Mouse (Mus musculus): ENCODE measurements at regions not wholly inside any gene's neighbourhood (a gene's known extent, or its start where the extent isn't known, plus 50 kb on each side); places are given as distances from the start of the nearest gene placed in this dataset.
A peak's percentile ranks its signal among the peaks of the same experiment; 100 is the strongest.

DNA sequence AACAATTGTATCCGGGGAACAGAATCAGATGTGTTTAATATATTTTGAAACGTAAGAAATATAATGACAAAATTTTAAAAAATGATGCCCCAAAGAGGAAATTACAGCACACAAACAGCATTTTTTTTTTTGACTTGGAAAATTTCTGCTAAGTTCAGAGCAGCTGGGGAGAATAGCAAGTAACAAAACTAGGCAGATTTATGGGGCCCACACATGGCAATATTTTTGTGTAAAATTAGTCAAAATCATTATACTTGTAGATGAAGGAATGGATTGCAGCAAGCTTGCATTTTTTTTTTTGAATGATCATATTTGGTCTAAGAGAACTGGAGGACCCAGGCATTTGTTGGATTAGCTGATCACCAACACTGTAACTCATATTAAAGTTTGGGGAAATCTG lies 189.4 kb downstream of the Map2k6 start:
- DNase-seq: no peak

DNA sequence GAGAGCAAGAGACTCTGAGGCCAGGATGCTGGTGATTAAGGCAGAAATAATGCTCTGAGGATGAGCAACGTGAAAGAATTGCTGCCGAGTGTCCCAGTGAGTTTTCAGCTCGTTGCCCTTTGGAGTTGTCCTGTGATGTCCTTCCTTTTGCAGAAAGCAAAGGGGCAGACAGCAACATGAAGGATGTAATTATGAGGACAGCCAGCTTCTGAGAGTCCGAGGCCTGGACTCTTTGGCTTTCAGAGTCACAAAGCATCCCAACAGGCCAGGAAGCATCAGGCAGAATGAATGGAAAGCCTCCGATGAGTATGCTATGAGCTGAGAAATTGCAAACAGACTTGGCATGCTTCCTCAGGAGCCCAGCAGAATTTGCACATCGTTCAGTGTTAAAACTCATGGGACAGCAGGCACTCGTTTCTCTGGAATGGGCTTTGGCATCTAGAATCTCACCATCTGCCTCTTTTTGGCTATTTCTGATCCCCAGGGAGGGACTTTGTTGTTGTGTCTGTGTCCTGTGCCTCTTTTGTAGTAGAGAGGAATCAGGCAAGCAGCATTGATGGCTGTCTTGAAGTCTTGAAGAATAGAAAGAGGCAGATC lies 196.4 kb downstream of the Map2k6 start:
- DNase-seq: no peak

DNA sequence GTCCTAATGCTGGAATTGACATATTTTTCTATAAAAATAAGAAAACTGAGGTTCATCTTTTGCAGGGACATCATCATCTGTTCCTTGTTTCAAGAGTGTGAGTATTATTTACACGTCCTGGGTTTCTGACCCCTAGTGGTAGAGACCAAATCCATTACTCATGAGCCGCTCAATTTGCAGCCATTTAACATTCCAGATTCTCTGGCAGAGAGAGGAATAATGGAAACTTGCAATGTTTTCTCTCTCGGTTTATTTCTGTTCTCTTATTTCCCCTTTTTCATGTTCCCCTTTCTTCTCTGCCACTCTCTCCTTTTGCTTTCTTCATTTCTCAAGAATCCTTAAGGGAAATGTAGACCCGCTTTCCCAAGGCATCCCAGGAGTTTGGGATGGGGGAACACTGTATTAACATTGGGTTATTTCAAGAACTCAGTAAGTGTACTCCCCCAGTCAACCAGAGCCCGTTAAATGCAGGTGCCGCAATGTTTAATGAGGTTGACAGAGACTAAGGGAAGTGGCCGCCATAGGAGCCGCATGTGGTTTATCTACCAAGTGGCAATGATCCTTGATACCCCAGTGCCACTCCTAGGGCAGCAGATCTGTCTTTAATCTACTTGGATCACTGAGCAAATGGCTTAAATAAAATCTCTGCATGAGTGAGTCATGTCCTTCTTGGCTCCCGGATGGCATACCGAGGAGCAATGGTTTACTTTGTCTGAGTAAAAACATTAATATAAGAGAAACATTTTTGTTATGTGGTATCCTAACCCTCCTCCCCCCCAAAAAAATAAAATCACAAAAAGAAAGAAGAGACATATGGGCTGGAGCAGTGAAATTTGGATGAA lies 206.3 kb downstream of the Map2k6 start:
- DNase-seq: no peak

DNA sequence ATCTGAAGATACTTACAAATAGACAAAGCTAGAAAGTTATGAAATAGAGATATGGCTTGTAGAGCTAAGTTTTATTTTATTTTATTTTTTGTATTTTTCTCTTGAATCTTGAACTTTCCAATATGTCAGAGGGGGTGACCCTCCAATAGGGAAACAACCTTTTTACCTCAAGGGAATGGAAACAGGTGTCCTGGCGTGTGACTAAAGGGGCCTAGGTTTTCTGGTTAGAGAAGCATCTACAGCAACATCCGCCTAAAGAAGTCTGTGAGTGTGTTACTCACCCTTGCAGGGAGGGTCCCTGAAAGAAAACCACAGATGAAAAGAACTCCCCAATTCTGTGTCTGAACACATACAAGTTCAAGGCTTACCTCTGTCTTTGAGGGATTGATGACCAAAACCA lies 210.4 kb downstream of the Map2k6 start:
- no peak for DNase-seq

DNA sequence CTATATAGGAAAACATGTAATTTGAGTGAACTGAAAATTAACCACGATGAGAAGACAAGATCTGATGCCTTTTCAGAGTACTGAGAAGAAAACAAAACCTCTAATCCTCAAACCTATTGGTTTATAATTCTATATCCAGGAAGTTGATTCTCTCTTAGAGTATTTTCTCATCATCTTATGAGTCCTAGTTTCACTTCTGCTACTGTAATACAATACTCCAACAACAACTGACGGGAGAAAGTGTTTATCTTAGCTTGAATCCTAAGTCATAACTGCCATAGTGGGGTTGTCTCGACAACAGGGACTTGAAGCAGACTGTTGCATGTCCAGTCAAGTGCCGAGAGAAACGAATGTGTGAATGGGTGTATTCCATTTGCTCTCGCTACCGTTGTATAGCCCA lies 211.9 kb downstream of the Map2k6 start:
- DNase-seq: no peak

DNA sequence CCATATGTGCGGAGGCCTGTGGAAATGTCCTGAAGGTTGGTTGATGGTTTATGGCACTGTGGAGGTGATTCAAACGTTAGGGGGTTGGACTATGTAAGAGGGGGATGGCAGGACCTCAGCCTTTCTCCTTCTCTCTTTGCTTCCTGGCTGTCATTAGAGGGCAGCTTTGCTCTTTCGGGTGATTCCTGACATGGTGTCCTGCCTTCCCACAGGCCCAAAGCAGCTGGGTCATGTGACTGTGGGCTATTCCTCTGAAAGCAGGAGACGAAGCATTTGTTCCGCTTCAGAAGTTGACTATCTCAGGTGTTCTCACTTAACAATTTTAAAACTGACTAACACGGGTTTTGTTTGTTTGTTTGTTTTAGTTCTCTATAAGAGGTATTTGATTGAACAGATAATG lies 233.1 kb downstream of the Map2k6 start:
- peak; percentile 3 to 4 for DNase-seq

DNA sequence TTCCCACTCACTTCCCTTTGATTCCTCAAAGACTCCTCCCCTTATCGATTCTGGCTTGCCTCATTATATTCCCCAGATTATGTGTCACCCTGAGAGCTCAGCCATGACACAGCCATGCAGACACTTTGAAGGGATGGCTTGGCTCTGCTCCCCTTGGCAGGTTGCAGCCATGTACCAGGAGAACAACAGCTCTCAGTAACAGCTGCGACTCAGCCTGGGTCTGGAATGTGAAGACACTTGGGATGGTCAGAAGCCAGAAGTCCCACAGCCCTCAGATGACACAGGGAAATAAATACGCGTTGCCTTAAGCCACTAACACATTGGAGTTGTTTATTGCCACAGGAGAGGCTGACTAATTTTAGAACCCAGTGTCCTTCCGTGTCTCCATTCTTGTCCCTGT lies 234.4 kb downstream of the Map2k6 start:
- no peak for DNase-seq

DNA sequence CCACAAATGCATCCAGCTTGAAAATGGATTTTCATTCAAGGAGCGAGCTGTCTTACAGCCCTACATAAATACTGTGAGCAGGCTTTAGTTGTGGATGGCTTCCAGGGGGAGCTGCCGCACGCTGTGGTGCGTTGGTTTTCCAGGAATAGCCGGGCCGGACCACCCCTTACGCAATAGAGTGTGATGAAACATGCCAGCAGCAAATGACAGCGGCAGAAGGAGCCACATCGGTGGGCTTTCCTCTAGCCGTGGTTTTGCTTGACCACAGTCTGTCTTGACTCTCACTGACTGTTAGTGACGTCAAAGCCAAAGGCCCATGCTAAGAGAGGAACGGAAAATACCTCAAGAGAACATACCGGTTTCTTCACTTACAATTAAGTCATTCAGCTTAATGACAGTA lies 243.6 kb downstream of the Map2k6 start:
- peak; percentile 8 to 26 for DNase-seq

DNA sequence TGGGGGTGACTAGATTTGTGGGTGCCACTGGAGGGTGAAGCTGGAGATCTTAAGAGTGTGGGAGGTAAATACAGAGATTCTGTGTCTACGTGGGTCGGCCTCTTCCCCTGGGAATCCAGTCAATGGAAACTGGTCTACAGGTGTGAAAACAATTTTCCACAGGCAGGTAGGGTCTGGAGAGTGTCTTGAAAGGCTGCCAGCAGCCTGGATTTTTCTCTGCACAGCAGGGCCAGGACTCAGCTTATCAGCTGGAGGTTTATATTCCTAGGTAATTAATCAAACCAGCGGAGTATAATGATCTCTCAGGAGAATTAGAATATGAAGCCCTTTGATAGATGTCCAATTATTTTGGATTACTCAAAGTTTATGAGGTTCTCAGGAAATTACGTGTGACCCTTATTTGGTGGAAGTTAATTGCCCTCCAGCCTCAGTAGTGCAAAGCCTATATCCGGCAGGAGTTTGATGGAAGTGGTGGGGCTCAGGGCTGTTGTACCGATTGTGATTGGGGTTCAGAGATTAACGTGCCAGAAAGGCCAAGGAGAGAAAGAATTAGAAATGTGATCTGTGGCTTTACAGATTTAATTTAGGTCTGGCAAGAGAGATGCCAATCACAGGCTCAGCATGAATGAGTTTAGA lies 250.8 kb downstream of the Map2k6 start:
- DNase-seq: peak; percentile 4 to 18

DNA sequence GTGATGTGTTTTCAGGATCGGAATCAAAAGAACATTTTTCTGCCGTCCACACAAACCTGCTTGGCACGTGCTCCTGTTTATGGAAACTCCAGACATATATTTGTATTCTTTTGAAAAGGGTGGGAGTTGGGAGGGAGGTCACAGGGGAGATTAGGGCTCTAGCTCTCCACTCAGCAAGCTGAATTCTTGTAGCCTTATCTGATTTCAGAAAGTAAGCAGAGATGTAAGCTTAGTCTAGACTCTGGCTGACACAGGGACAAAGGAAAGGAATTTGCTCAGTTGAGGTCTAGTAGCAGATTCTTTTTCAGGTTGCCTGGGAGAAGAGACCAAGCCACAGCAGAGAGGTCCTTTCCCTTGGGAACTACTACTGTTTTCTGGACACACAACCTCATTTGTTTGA lies 253.1 kb downstream of the Map2k6 start:
- DNase-seq: no peak

DNA sequence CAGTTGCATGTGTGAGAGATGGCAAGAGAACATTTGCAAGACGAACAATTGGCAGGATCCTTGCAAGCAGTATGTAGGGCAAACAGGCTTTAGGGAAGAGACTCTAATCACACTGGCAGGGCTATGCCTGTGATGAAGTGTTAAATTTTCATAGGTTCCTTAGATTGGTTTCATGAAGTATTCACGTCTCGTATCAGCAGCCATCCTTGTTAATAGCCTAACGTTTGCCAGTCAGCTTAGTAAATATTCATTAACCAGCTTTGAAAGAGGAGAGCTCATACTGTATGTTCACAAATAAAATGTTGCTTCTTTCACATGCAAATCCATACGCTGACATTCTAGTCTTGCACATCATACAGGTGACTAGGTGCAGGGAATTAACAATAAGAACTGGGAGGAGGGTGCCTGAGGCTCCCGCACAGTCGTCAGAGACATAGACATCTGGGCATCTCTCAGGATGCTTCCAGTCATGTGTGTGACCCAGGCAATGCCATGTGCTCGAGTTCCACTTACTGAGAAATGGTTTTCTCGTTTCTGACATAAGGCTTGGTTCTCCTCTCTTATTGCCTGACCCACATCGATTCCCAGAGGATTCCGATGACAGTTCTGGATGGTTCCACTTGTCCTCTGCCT lies 257.7 kb downstream of the Map2k6 start:
- no peak for DNase-seq

DNA sequence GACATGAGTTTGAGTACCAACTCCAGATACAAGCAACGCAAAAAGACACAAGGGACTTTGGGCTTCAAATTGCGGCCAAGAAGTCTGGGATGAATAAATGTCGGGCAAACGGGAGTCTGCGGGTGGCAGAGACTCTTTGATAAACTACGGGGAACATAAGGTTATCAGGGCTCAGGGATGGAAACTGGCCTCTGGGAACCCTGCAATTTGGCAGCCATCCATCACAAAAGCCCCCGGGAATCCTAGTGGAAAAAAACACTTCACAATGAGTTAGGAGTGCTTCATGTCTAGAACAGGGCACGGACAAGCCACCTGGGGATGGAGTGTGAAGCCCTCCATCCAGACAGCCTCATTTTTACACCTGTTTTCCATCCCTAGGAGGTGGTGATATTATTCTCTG lies 258.9 kb downstream of the Map2k6 start:
- DNase-seq: peak in 1 of 2 experiments; percentile 22

DNA sequence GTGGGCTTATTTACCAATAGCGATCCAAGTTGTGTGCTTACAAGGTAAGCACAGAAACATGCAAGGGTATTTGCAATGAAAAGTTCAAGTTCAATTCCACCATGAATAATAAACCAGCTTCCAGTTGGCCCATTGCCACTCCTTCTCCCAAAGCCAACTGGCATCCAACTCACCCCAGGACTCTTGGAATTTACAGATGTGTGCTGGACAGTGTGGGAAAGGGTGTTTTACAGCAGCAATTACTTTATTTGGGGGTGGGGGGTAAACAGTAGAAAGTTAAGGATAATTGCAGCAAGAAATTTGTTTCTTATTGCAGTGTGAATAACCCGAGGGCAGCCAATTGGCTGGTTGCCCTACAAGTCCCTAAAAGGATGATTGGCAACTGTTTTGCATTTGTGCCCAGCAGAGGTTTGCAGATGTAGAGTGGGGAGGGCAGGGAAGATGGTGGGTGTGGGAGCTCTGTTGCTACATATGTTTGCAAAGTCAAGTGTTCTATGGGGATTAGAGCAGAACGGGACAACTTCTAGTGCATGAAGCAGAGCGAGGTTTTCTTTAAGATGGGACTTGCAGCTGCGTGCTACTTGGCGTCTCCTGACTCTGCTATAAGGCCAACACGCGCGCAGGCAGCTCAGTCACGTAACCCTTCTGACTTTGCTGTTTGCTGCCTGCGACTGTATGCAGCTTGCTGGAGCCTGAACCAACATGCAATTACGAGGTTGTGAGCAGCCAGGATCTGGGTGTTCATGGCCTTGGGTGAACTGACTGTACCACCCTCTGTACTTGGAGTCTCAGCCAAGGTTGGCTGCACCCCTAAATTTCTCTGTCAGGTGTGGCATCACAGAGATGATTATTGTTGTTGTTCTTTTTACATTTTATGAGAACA lies 271.9 kb downstream of the Map2k6 start:
- peak; percentile 12 to 17 for DNase-seq

DNA sequence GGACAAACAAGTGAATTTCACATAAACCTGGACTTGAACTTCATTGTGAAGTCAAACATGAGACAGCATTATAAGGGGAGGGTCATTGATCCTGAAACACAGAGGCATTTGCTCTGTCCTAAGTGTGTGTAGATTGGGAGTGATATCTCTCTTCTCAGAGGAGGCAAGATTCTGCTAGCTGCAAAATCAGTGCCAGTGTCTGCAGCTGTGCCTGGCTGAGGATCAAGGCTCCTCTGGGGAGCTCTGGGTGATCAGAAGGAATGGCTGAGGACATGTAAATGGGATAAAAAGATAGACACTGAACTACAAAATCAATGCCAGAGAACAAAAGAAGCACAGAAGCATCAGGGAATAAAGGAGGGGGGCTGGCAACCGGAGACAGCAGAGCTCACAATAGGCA lies 274.0 kb downstream of the Map2k6 start:
- no peak for DNase-seq

DNA sequence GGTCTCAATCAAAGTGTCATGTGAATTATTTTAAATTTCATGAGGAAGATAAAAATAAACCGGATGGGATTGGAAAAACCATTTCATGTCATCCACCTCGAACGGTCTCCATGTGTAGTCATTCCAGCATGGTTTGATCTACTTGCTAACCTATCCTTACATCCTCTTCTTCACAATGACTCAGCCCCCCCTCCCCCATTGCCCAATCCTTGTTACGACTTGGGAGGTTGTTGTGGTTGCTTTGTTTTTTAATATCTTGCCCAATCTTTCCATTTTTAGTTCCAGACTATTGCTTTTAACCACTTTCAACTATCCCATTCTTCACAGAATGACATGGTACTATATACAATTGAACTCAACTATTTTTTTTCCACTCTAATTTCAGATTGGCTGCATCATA lies 275.0 kb upstream of the Kcnj16 start:
- no peak for DNase-seq

DNA sequence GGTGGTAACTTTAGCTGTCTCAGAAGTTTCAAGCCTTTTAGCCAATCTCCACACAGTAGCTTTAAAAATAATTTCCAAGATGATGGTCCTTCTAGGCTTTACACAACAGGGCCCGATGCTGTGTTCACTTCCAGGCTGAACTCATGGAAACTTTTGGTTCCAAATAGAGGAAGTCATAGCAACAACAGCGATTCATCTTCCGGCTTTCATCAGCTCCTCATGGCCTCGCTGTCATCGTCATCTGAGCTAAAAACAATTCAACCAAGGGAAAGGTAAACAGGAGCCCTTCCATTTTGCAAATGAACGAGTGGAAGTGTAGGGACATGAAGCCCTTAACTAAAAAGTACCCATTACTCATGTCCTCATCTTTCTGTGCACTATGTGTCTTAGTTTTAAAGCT lies 270.8 kb upstream of the Kcnj16 start:
- DNase-seq: no peak

DNA sequence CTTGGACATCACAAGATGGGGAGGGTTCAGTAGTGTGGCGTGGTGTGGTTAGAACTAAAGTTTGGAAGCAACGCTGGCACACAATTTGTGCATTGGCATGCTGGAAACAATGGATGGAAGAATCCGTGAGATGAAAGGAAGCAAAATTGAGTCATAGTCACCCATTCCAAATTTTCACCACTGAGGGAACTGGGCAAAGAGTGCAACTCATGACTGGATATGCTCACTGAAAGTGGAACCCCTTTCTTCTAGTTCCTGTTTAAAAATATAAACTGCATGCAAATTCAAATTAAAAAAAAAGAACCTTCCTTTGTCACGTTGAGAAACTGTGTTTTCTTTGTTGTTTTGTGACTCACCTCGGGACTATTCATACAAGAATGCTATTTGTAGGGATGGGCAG lies 269.5 kb upstream of the Kcnj16 start:
- no peak for DNase-seq

DNA sequence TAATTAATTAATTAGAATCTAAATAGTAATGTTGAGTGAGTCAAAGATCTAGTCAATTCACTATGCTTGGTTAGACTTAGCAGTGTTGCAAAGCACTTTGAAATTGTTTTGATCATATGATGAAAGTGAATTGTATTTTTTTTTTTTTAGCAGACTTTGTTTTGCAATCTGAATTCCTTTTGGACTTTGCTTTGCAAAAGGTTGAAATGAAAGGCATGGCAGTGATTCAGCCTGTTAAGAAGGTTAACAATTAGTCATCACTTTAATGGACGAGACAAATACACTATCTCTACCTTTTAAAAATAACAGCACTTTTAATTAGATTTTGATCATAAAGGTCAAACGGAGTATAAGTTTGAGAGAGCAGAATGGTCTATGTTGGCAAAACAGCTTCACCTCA lies 266.9 kb upstream of the Kcnj16 start:
- DNase-seq: no peak

DNA sequence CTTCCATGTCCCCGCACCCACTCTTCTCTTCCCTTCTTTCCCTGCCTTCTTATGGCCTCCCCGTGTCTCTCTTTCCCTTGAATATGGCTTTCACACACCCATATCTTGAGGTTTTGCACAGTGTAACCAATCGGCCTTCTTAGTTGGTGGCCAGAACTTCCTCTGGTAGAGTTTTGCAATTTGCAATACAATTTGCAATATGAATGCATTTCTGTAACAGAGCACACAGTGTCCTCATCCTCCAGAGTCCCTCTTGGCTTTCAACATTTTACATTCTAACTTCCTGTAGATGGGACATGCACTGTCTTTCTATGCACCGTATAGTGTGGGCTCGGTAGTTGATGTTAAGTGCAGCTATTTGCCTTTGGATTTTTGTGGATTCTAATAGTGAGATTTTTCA lies 265.7 kb upstream of the Kcnj16 start:
- DNase-seq: no peak

DNA sequence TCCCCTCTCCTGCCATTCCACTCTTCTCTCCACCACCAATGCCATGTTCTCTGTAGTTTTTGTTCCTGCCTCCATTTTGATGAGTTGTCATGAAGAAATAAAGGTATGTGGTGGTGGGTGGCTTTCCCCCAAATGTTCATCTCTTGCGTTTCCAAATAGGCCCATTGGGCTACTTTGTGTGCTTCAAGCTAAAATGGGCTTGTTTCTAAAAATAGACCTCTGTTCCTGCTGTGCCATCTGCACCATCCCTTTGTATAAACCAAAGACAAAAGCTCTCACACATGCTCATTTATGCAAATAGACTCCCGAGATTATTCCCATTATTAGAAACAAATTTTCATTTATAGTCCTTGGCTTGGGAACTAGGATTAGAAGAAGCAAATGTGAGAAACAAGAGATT lies 264.3 kb upstream of the Kcnj16 start:
- DNase-seq: no peak

DNA sequence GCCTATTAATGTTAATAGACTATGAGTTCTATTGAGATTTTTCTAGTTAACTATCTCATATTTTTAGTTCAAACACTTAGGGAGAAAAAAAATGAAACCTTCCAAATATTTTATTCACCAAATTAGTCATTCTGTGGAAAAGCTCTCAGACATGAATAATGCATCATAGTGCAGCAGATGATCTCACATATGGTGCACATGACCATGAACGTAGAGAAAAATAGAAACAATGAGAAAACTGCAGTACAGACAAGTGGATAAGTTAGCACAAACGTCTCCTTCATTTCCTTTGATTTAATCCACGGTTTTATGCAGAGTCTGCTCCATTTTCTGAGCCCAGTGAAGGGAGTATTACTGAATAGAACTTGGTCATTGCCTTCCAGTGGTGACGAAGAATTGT lies 260.5 kb upstream of the Kcnj16 start:
- no peak for DNase-seq

DNA sequence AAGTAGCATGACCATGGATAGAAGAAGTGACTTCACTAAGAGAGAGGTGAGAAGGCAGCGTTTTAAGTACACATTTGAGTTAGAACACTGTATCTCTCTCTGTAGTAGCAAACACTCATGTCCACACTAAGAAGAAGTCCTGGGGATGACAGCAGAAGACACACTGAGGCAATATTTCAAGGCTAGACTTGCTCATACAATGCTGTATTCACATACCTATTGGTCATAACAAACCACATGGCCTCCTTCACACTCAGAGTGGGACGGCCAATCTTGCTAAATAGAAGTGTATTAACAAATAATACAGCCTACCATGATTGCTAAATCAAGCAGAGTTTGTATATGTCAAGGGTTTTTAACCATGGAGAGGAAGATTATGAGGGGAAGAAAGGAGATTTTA lies 252.5 kb upstream of the Kcnj16 start:
- DNase-seq: no peak

DNA sequence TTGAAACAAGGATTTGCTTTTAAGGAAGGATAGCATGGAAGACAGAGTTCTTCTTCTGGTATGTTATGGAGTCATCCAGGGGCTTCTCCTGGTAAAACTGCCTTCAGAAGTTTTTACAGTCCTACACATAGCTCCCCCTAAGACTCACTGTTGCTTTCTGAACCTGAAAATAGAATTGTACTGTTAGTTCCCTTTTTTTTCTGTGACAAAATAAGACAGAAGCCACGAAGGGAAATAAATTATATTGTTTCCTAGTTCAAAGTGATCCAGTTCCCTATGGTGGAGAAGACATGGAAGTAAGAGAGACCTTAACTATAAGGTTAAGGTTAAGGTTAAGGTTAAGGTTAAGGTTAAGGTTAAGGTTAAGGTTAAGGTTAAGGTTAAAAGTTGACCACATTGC lies 251.5 kb upstream of the Kcnj16 start:
- DNase-seq: no peak

All from kidney, postnatal 4 days (tissue).